Mouse (Mus musculus): Measurements from ENCODE around the gene Bcl9l.
"Not testable (repeated sequence)": the region's sequence is repeated elsewhere in the genome, so short reads cannot be mapped to it uniquely, and the experiment has no call there.

The Bcl9l gene

DNA sequence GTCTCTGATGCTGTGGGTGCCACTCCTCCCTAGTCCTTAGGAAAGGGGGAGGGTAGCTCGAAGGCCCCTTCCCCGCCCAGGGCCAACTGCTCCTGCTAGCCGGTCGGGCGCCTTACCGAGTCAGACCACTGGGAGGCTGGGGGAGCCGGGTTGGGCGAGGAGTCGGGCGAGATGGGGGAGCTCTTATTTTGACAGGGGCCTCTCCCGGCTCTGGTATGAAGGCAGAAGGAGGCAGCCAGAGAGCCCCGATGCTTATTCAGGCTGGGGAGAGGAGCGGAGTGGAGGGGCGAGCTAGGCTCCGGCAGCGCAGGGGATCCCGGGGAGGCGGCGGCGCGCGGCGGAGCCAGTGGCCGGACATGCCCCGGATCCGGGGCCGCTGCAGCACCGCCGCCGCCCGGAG is at the start of gene Bcl9l:
Gene Bcl9l (plus strand): TSS at position 274 of the 400 bp plus-strand sequence.
- DNase-seq (ENCODE audit: extremely low read depth, low read depth, low spot score), result no peak

GRCm38 (mm10) chr9:44435747-44436146 is 46.9 kb upstream of the Bcl9l start:
- no peak for DNase-seq (ENCODE audit: extremely low read depth, low read depth, low spot score)

DNA sequence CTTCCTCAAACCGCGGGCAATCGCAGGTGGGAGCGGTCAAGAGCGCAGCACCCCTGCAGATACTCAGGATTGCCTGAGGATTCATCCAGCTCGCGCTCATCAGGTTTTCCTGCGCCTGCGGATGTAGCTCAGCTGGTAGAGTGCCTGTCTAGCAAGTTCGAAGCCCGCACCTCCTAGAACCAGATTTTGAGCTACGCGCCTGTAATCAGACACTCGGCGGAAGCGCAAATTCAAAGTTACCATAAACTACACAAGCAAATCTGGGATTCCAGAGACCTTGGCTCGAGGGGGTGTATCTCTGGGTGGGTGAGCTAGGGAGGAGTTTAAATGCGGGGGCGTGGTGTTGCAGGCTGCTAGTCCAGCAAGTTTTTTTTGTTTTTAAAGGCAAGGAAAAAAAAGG is 41.7 kb upstream of the Bcl9l start, which contains the start of gene Foxr1:
Gene Foxr1 (minus strand): TSS at position 176 of the 400 bp plus-strand sequence.
- DNase-seq (ENCODE audit: extremely low read depth, low read depth, low spot score), result no peak

GRCm38 (mm10) chr9:44444402-44445025 is 38.1 kb upstream of the Bcl9l start:
- DNase-seq (ENCODE audit: extremely low read depth, low read depth, low spot score), result not testable (repeated sequence)

DNA sequence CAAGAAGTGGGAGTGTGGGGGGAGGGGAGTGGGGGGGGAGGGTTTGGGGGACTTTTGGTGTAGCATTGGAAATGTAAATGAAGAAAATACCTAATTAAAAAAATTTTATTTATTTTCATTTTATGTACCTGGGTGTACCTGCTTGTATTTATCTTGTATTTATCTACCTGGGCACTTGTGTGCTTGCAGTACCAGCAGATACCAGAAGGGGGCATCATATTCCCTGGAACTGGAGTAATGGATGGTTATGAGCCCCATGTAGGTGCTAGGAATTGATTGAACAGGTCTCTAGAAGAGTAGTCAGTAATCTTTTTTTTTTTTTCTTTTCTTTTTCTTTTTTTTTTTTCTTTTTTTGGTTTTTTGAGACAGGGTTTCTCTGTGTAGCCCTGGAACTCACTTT is 32.2 kb upstream of the Bcl9l start:
- DNase-seq (ENCODE audit: extremely low read depth, low read depth, low spot score), result no peak

DNA sequence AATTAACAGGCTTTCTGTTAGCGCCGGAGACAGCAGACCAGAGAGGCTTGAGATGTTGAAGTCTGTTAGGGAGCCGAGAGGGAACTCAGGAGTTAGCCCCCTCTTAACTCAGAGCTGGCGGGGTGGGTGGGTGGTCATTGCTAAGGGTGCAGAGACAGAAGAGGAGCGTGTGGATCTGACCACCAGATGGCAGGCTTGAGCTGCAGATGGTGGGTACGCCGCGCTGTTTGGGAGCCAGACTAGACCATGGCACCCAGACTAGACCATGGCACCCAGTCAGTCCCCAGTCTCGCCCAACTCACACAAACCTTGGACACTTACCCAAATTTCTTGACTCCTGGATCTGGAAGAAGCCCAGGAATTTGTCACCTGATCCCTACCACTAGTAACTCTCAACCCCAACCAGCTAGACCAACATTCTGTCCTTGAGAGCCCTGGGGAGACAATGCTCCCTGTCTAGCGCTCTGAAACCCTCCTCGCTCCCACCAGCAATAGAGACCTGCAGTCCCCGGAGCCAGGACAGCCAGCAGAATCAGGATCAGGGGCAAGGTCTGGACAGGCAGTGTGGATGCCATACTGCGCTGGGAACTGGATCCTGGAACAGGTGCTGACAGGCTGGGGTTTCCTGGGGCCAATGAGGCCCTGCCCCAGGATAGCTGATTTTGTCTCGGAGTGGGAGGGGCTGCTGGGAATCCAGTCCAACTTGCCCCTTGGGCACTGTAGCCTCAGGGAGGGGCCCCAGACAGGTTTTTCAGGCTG is 28.3 kb upstream of the Bcl9l start:
- no peak for DNase-seq (ENCODE audit: extremely low read depth, low read depth, low spot score)

DNA sequence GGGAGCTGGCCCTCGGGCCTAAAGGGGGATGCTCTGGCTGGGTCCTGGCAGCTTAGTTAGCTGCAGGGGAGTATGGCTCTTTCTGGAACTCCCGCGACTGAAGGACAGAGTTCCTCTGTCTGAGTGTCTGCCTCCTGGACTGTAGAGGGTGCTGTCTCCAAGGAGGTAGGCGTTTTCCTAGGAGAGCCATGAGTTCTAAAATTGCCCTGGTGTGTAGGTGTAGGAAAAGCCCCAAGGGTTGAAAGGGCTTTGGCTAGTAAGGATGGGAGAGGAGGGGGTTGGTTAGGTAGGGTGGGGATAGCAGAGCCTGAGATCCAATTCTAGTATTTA is 27.8 kb upstream of the Bcl9l start, which contains the start of gene Upk2:
Gene Upk2 (minus strand): TSS at position 86 of the 330 bp plus-strand sequence.
- DNase-seq (ENCODE audit: extremely low read depth, low read depth, low spot score), result no peak

DNA sequence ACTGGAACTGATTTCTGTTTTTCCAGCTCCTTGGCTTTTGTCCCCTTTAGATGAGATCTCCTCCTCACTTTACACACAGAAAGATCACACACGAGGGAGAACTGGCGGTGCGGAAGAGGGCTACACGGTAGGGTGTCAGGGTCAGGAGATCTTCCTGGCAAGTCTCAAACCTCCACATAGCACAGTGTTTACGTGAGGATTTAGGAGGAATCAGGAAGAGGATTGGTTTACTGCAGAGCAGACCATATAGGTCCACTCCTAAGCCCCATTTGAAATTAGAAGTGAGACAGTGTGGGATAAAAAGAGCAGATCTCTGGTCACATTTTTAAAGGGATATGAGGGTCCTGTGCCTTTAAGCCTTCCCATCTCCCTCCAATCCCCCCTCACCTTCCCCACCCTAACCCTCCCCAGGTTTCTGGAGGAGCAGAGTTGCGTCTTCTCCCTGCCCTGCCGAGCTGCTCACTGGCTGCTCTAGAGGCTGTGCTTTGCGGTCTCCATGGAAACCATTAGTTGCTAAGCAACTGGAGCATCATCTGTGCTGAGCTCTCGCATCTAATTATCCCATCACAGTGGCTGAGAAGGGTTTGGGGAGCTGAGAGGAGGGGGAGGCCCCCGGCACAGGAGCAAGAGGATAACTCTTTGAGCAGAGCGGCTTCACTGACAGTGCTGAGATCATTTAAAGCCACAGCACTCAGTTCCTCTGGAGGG is 25.4 kb upstream of the Bcl9l start:
- no peak for DNase-seq (ENCODE audit: extremely low read depth, low read depth, low spot score)

- DNase-seq (ENCODE audit: extremely low read depth, low read depth, low spot score), result no peak
Measured at GRCm38 (mm10) chr9:44461950-44462349, 20.7 kb upstream of the Bcl9l start.

DNA sequence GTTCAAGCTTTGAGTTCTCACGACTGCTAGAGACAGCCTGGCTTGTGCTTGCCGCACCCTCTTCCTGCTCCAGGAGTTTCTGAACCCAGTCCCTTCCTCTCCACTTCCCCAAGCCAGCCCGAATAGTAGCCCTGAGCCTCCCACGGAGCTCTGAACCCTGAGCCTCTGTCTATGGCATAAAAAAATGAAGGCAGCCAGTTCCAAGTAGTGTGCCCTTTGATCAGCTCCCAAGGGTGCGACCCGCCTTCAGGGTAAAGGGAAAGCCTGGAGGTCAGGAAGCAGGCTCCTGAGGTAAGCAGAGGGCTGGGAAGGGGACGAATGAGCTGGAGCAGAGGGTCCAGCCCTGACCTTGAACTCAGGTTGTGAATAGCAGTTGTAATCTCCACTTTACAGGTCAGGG is 14.4 kb upstream of the Bcl9l start:
- DNase-seq (ENCODE audit: extremely low read depth, low read depth, low spot score), result no peak

- DNase-seq (ENCODE audit: extremely low read depth, low read depth, low spot score), result no peak
Measured at GRCm38 (mm10) chr9:44468800-44469199, 13.8 kb upstream of the Bcl9l start.

- no peak for DNase-seq (ENCODE audit: extremely low read depth, low read depth, low spot score)
Measured at GRCm38 (mm10) chr9:44473184-44473583, 9.4 kb upstream of the Bcl9l start.

DNA sequence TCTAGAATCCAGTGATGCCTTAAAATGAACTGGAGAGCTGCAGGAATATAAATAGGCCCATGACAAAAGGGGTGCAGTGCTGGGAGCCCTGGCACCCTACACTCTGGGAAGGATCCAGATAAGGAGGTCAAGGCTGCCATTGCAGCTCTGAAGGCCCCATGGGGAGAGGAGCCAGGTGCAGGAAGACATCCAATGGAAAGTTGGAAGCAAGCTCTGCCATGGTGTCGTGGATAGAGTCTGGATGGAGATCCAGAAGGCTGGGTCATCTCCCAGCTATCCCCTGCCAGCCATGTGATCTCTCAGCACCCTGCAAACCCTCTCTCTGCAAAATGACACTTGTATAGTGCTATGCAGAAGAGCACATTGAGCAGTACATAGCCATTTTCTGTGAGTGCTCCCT is 8.3 kb upstream of the Bcl9l start:
- DNase-seq (ENCODE audit: extremely low read depth, low read depth, low spot score), result no peak

- DNase-seq (ENCODE audit: extremely low read depth, low read depth, low spot score), result no peak
Measured at GRCm38 (mm10) chr9:44475936-44476335, 6.7 kb upstream of the Bcl9l start.

GRCm38 (mm10) chr9:44477339-44478228 is 5.0 kb upstream of the Bcl9l start:
- DNase-seq (ENCODE audit: extremely low read depth, low read depth, low spot score), result no peak

- DNase-seq (ENCODE audit: extremely low read depth, low read depth, low spot score), result no peak
Measured at GRCm38 (mm10) chr9:44478229-44478921, 4.2 kb upstream of the Bcl9l start.

GRCm38 (mm10) chr9:44478959-44479605 is 3.5 kb upstream of the Bcl9l start:
- DNase-seq (ENCODE audit: extremely low read depth, low read depth, low spot score), result no peak

DNA sequence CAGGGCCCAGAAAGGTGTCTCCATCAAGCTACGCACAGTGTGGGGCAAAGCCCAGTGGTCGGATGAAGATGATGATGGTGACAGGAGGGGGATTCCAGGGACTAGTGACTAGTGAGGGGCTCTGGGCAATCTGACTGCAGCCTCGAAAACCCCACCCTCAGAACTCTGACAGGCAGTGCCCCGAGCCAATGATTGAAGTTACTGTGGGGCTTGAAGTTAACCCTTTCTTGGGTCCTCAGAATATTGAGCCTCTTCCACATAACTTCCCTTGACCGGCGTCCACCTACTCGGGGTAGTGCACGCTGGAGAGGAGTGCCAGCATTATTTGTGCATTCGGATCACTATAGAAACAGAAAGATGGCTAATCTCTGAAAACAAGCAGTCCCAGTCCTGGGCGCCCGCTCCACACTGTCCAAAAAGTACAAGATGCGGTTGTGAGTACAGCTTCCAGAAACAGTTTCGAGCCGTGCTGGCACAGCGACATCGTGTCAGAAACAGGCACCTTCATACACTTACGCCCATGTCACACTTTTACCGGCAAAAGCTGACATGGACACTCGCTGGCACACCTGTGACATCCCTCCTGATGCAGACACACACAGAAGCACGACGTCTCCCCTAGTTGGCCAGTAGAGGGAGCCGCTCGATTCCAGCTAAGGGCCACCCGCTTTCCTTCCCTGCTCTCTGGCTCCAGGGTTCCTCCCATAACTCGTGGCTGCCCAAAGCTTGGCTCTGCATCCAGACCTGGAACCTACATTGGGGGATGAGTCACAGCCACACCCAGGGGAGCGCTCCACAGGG is 2.8 kb upstream of the Bcl9l start:
- DNase-seq (ENCODE audit: extremely low read depth, low read depth, low spot score), result no peak

DNA sequence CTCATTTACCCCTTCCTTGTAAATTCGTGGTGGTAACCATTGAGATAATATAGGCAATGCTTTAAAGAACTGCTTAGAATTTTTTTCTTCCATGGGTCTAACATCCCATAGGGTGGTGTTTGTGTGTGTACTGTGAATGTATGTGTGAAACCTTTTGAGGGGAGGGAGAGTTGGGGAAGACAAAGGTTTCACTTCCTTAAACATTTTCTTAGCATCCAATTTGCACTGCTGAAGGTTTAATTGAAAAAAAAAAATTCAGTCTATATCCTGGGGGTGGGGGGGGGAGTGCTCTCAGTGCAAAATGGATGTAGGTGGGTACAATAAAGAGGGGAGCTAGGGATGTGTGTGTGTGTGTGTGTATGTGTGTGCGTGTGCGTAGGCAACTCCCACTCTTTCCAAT is 513 bp upstream of the Bcl9l start:
- DNase-seq (ENCODE audit: extremely low read depth, low read depth, low spot score), result no peak

Data from fat pad, adult 2 months (tissue).